Mouse (Mus musculus): ENCODE data around the gene Pik3r5. TPM values are rescaled to one million over a fixed set of nuclear protein-coding genes. Genes with fewer than 3 reads are reported as not detected.

The Pik3r5 gene
- polyA plus RNA-seq, 1 experiment from 2014 or later = 1.6 TPM

DNA sequence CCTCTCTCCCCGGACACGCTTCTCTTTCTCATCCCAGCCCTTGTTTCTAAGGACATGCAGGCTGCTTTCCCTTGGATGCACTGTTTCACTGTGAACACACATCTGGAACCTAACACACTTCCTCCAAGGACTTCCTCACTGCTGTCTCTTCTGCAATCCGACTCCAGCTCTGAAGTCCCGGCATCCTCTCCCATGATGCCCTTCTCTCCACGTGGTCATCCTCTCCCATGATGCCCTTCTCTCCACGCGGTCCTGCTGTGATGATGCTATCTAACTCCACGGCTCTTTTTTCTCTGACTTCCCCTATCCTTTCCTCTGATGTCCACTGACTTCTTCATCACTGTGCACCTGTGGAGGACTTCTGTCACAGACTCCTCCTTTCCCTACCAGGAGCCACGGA lies 8.2 kb downstream of the Pik3r5 start:
- H3K4me1 ChIP-seq (replicated peaks) = no peaks in the 10 kb centered on the region
- H3K4me2 ChIP-seq = no peak overlapping the region
- no peaks in the 10 kb centered on the region for H3K36me3 ChIP-seq
- no peak overlapping the region for H3K4me3 ChIP-seq
- H3K9me3 ChIP-seq = no peaks in the 10 kb centered on the region
- no peaks in the 10 kb centered on the region for H3K27me3 ChIP-seq
- no peak overlapping the region for H3K27ac ChIP-seq (replicated peaks)
- WGBS = 84% methylated on average over 9 of the region's 9 CpGs
- no peak overlapping the region for H3K9ac ChIP-seq
- ATAC-seq (ENCODE audit: low read depth) = no peak

DNA sequence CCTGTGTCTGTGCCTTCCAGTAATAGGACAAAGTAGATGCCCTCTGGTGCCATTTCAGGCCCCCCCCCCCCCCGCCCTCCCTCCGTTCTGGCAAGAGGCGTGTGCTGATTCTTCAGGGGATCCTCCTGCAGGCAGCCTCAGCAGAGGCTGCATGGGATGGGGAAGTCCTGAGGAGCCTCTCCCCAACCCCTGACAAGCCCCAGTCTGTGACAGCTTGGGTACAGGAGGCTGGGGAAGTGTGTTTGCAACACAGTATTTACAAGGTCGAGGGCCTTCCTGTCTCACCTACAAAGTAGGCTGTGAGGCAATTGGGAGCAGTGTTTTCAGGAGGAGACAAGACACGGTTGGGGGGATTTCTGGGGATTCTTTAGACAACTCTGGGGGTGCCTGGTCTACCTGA lies 9.0 kb downstream of the Pik3r5 start:
- ATAC-seq (ENCODE audit: low read depth) = no peak
- Histone ChIP-seq H3K27ac (replicated peaks) (no peak overlapping the region), H3K9ac (no peak overlapping the region), H3K4me3 (no peak overlapping the region), H3K36me3 (no peaks in the 10 kb centered on the region), H3K9me3 (no peaks in the 10 kb centered on the region), H3K27me3 (no peaks in the 10 kb centered on the region), H3K4me1 (replicated peaks) (no peaks in the 10 kb centered on the region), H3K4me2 (no peak overlapping the region)
- WGBS = 69% methylated on average over 5 of the region's 5 CpGs

DNA sequence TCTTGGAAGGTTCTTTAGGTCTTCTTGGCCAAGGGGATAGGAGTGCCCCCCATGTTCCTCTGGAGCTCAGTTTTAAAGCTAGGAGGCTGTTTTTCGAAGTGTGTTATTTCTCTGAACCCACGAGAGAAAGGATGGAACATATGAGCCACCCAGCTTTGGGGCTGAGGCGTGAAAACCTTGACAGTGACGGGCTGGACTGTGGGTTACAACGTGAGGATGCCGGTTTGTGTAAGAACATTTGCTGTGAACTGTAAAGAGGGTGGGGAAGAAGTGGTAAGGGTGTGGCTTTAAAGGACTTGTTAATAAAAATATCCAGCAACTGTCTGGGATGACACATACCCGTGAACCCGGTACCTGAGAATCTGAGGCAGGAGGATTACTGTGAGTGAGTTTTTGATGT lies 10.4 kb downstream of the Pik3r5 start:
- 89% methylated on average over 8 of the region's 8 CpGs for WGBS
- H3K4me1 ChIP-seq (replicated peaks) = no peaks in the 10 kb centered on the region
- no peak overlapping the region for H3K27ac ChIP-seq (replicated peaks)
- no peak overlapping the region for H3K4me3 ChIP-seq
- H3K27me3 ChIP-seq = no peaks in the 10 kb centered on the region
- H3K36me3 ChIP-seq = no peaks in the 10 kb centered on the region
- no peak for ATAC-seq (ENCODE audit: low read depth)
- H3K4me2 ChIP-seq = no peak overlapping the region
- H3K9ac ChIP-seq = no peak overlapping the region
- no peaks in the 10 kb centered on the region for H3K9me3 ChIP-seq

DNA sequence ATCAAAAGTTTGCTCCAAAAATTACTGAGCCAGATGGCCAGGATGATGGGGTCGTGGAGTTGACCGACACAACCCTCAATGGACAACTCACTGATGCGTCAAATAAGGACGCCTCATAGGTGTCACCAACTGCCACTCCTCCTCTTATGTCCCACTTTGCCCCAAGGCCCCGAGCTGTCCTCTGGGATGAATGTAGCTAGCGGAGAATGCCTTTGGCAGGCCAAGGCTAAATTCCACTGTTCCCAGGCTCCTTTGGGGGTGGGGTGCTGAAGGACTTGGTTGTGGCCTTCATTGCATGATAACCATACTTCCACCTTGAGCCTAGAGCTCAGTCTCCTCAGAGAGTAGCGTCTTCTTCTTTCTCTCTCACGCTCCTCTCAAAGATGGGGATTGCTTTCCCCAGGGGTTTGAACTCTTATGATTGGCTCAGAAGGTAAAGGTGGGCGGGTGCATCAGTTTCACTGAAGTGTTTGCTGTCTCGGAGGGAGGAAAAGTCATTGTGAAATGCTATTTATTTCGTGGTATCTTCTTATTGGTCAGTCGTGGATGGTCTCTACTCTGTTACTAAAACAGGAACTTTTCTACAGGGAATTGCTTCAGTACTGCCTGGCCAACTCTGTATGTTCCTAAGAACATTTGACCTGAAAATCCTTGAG lies 11.2 kb downstream of the Pik3r5 start:
- H3K27me3 ChIP-seq = no peaks in the 10 kb centered on the region
- H3K4me1 ChIP-seq (replicated peaks) = no peaks in the 10 kb centered on the region
- WGBS = 79% methylated on average over 12 of the region's 12 CpGs
- H3K4me3 ChIP-seq = no peak overlapping the region
- H3K9me3 ChIP-seq = no peaks in the 10 kb centered on the region
- no peak overlapping the region for H3K27ac ChIP-seq (replicated peaks)
- no peak for ATAC-seq (ENCODE audit: low read depth)
- H3K9ac ChIP-seq = no peak overlapping the region
- H3K4me2 ChIP-seq = no peak overlapping the region
- H3K36me3 ChIP-seq = no peaks in the 10 kb centered on the region

DNA sequence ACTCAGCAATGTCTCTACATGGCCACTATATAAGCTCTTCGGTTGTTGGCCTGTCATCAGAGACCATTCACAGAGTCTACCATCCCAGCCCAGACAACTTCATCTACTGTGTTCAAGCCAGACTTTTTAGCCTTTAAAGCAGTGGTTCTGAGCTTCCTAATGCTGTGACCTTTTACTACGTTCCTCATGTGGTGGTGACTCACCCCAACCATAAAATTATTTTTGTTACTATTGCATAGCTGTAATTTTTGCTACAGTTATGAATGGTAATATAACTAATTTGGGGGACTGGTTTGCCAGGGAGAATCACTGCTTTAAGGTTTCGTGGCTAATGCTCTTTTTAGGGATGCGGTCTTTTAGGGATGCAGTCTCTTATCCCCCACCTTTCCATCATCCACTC lies 14.0 kb downstream of the Pik3r5 start:
- no peak for ATAC-seq (ENCODE audit: low read depth)
- no peak overlapping the region for H3K9ac ChIP-seq
- 90% methylated on average over 4 of the region's 4 CpGs for WGBS
- no peaks in the 10 kb centered on the region for H3K9me3 ChIP-seq
- no peaks in the 10 kb centered on the region; the same call in 1 of the 2 replicates for H3K27me3 ChIP-seq
- H3K27ac ChIP-seq (replicated peaks) = no peak overlapping the region
- no peak overlapping the region for H3K4me3 ChIP-seq
- no peaks in the 10 kb centered on the region for H3K36me3 ChIP-seq
- peaks cover 5% of the 10 kb centered on the region for H3K4me1 ChIP-seq (replicated peaks)
- no peak overlapping the region for H3K4me2 ChIP-seq

DNA sequence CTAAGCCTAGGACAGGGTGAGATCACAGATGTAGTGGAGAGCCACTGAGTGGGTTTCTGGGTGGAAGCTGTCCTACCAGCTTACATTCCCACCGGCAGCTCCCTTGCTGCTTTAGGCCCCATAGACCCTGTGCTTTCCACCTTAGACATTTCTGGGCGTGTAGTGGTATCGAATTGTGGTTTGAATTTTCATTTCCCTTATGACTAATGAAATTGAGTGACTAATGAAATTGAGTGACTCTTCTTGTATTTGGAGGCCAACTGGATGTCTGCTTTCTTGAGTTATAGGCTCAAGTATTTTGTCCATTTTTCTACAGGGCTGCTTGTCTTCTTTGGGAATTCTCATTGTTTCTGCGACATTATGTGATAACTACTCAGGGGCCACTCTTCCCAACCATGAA lies 14.6 kb downstream of the Pik3r5 start:
- Histone ChIP-seq H3K4me3 (no peak overlapping the region), H3K27me3 (no peaks in the 10 kb centered on the region; the same call in 1 of the 2 replicates), H3K4me1 (replicated peaks) (peaks cover 11% of the 10 kb centered on the region), H3K27ac (replicated peaks) (no peak overlapping the region), H3K9me3 (no peaks in the 10 kb centered on the region), H3K9ac (no peak overlapping the region), H3K36me3 (no peaks in the 10 kb centered on the region), H3K4me2 (no peak overlapping the region)
- WGBS = 91% methylated on average over 4 of the region's 4 CpGs
- no peak for ATAC-seq (ENCODE audit: low read depth)

DNA sequence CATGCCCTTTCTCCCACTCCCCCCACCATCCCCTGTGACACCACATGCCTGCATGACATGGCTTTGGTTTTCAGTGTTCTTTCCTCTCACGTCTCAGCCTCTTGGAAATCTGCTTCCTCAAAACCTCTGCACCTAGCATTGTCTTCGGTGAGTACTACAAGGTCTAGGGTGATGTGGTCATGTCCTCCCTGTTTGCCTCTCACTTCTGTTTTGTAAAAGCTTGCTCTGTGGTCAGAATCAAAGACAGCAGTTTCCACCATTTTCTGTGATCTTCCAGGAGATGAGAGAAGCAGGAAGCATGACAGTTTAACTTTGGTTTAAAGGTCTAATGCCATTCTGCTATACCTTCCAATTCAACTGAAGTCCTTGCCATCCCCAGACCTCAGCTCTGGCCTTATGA lies 15.3 kb downstream of the Pik3r5 start:
- no peaks in the 10 kb centered on the region for H3K36me3 ChIP-seq
- WGBS = 84% methylated on average over 2 of the region's 2 CpGs
- no peak overlapping the region for H3K4me3 ChIP-seq
- H3K4me2 ChIP-seq = no peak overlapping the region
- no peaks in the 10 kb centered on the region for H3K9me3 ChIP-seq
- H3K27me3 ChIP-seq = no peaks in the 10 kb centered on the region; the same call in 1 of the 2 replicates
- no peak for ATAC-seq (ENCODE audit: low read depth)
- no peak overlapping the region for H3K9ac ChIP-seq
- peaks cover 11% of the 10 kb centered on the region for H3K4me1 ChIP-seq (replicated peaks)
- no peak overlapping the region for H3K27ac ChIP-seq (replicated peaks)

DNA sequence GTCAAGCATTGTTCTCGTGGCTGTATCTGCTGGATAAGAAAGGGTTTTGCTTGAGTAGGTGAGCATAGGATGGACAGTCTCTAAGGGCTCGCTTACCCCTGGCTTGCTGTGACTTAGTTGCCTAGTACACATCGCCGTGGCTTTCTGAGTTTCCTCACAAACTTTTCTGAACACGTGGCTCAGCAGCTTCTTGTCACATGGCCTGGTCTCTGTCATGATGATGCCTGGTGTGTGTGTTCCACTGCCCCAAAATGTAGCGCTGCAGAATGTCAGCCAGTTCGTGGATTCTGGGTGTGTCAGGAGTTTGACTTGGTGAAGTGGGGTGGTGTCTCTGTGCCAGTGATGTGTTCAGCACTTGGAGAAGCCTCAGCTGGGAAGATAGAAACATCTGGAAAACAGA lies 16.4 kb downstream of the Pik3r5 start:
- no peak for ATAC-seq (ENCODE audit: low read depth)
- Histone ChIP-seq H3K27me3 (no peaks in the 10 kb centered on the region; the same call in 1 of the 2 replicates), H3K4me3 (no peak overlapping the region), H3K36me3 (no peaks in the 10 kb centered on the region), H3K4me2 (no peak overlapping the region), H3K4me1 (replicated peaks) (peaks cover 11% of the 10 kb centered on the region), H3K9ac (no peak overlapping the region), H3K27ac (replicated peaks) (no peak overlapping the region), H3K9me3 (no peaks in the 10 kb centered on the region)
- 85% methylated on average over 7 of the region's 7 CpGs for WGBS

DNA sequence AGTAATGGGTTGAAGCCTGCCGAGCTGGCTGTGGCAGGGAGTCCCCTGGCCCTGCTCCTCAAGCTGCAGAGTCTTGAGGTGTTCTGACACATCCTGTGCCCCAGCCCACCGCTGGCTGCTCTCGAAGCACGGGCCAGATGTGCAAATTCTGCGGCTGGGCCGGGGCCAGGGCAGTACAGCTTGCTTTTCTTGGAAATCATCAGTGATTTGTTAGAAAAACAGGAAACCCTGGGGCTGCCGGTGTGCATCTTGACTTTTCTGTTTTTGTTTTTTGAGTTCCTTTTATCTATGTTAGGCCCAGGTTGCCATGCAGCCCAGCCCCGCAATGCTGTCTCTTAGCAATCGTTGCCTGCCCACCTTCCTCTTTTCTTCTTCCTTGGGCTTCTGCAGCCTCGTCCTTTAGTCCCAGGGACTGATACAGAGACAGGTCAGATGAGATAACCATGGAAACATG lies 19.4 kb downstream of the Pik3r5 start:
- no peaks in the 10 kb centered on the region for H3K36me3 ChIP-seq
- no peak overlapping the region for H3K4me2 ChIP-seq
- H3K27me3 ChIP-seq = no peaks in the 10 kb centered on the region; the same call in 1 of the 2 replicates
- H3K4me1 ChIP-seq (replicated peaks) = peaks cover 11% of the 10 kb centered on the region
- 65% methylated on average over 10 of the region's 10 CpGs for WGBS
- ATAC-seq (ENCODE audit: low read depth) = no peak
- no peak overlapping the region for H3K9ac ChIP-seq
- no peaks in the 10 kb centered on the region for H3K9me3 ChIP-seq
- H3K27ac ChIP-seq (replicated peaks) = no peak overlapping the region
- no peak overlapping the region for H3K4me3 ChIP-seq

DNA sequence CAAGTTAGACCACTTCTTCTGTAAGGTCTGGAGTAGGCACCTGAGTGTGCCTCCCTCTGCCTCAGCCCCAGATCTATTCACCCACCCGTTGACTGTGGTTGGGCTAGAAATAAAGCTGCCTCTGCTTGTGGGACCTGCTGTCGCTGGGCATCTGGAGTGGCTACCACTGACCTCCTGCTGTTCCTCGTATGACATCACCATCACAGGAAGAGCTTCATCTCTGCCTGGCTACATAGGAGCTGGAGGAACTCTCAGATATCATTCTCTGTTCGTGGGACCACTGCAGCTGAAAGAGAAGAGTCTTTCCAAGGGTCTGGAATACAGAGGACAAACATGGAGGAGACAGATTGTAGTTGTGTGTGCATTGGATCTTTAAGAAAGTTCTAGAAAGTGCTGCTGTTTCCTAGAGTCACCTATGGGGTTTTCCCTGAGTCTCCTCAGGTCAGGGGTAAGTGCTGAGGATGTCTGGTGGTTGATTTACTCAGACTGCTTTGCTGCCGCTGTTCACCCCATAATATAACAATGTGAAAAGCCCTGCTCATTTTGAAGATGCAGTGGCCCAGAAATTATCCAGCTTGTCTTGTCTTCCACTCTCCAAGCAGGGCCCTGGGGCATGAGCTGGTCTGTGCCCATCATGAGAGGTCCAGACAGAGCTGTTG lies 20.0 kb downstream of the Pik3r5 start:
- ATAC-seq (ENCODE audit: low read depth) = no peak
- H3K4me1 ChIP-seq (replicated peaks) = peaks cover 11% of the 10 kb centered on the region
- H3K4me3 ChIP-seq = no peak overlapping the region
- H3K27me3 ChIP-seq = no peaks in the 10 kb centered on the region; the same call in 1 of the 2 replicates
- no peak overlapping the region for H3K9ac ChIP-seq
- H3K9me3 ChIP-seq = no peaks in the 10 kb centered on the region
- H3K27ac ChIP-seq (replicated peaks) = no peak overlapping the region
- no peak overlapping the region for H3K4me2 ChIP-seq
- 69% methylated on average over 5 of the region's 5 CpGs for WGBS
- no peaks in the 10 kb centered on the region for H3K36me3 ChIP-seq

DNA sequence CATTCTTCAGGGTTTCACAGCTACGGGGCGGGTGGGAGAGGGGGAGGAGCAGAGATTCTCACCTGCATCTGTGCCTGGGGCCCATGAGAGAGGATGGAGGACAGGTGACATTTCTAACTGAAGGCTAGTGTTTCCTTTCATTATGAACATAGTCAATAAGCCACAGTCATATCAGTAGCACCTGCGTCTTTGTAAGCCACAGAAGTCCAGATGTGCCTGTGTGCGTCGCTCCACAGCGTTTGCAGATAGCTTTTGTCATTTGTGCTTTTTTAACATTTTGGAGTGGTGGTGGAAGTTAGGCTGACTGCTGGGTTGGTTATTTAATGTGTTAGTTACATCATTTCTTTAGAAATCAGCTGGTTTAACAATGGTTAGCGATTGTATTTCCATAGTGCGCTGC lies 20.8 kb downstream of the Pik3r5 start:
- no peak overlapping the region for H3K4me3 ChIP-seq
- no peak for ATAC-seq (ENCODE audit: low read depth)
- no peak overlapping the region for H3K9ac ChIP-seq
- H3K27ac ChIP-seq (replicated peaks) = no peak overlapping the region
- H3K9me3 ChIP-seq = no peaks in the 10 kb centered on the region
- H3K36me3 ChIP-seq = no peaks in the 10 kb centered on the region
- no peak overlapping the region for H3K4me2 ChIP-seq
- H3K4me1 ChIP-seq (replicated peaks) = peaks cover 11% of the 10 kb centered on the region
- no peaks in the 10 kb centered on the region; the same call in 1 of the 2 replicates for H3K27me3 ChIP-seq
- WGBS = 95% methylated on average over 8 of the region's 8 CpGs

DNA sequence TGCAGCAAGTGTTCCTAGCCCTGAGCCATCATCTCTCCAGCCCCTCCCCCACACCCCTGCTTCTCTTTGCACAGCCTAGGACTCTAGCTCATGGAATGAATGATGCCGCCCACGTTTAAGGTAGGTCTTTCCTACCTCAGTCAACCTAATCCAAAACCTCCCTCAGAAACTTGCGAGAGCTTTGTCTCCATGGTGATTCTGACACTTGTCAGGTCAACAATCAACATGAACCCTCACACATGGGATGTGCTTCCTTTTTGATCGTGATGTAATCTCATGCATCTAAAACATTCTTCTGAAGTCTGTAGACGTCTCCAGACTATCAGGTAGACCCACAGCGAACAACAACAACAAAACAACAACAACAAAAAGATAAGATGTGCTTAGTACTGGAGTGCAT lies 21.4 kb downstream of the Pik3r5 start:
- Histone ChIP-seq H3K27me3 (no peaks in the 10 kb centered on the region; the same call in 1 of the 2 replicates), H3K36me3 (no peaks in the 10 kb centered on the region), H3K4me3 (no peak overlapping the region), H3K9me3 (no peaks in the 10 kb centered on the region), H3K4me1 (replicated peaks) (peaks cover 11% of the 10 kb centered on the region), H3K27ac (replicated peaks) (no peak overlapping the region), H3K4me2 (no peak overlapping the region), H3K9ac (no peak overlapping the region)
- ATAC-seq (ENCODE audit: low read depth) = no peak
- 78% methylated on average over 6 of the region's 6 CpGs for WGBS

DNA sequence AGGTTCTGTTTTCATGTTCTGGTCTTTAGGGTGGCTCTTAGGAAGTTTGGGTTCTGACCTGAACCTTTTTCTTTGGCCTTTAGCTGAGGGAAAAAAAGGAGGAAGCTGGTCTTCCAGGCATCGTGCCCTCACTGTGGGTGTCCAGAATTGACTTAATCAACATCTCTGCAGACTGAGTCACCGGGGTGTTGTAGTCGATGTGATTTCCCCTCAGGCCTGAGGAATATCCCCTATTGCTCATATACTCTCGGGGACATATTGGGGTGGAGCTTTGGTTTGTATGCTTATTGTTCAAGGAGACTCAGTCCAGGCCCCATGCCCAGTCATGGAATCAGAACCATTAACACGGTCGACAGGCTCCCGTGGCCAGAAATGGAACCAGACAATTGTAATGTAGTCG lies 26.2 kb downstream of the Pik3r5 start:
- WGBS = 71% methylated on average over 8 of the region's 8 CpGs
- no peak overlapping the region for H3K27ac ChIP-seq (replicated peaks)
- no peak overlapping the region for H3K4me3 ChIP-seq
- no peak for ATAC-seq (ENCODE audit: low read depth)
- H3K4me2 ChIP-seq = no peak overlapping the region
- no peaks in the 10 kb centered on the region for H3K4me1 ChIP-seq (replicated peaks)
- H3K27me3 ChIP-seq = no peaks in the 10 kb centered on the region
- no peaks in the 10 kb centered on the region for H3K9me3 ChIP-seq
- no peak overlapping the region for H3K9ac ChIP-seq
- no peaks in the 10 kb centered on the region for H3K36me3 ChIP-seq

Data from neural tube, embryonic 13.5 days (tissue).